Mouse (Mus musculus): ENCODE data around the gene Fam178b. TPM values are rescaled to one million over a fixed set of nuclear protein-coding genes. Genes with fewer than 3 reads are reported as not detected.

Gene Fam178b
- polyA plus RNA-seq, 1 experiment = 13.9 TPM

DNA sequence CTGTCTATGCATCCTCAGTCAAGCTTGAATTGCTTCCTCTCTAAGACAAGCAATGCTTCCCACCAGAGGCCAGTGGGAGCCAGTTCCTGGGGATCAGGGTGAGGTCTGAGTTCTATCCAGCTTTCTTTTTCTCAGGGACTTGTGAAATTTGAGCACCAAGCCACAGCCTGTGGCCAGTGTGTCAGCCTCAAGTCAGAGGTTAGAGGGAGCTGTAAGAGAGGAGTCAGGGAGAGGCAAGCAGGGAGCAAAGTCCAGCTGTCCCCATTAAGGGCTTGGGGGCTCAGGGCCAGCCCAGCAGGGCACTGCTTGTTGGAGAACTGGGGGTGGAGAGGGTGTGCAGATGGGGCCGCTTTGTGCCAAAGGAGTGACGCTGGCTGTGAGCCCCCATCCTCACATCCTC, 119.8 kb downstream of the Fam178b start:
- Histone ChIP-seq H3K4me3 (replicated peaks; ENCODE audit: extremely low read depth, low read depth, low read length) (no peak overlapping the region), H3K4me1 (ENCODE audit: control insufficient read depth, insufficient read depth, low read length) (peaks cover 13% of the 10 kb centered on the region)
- no peak for DNase-seq
- TF ChIP-seq POLR2A (IDR thresholded peaks at IDR 0.05; ENCODE audit: borderline replicate concordance, extremely low read depth, low read depth, low read length) = no peak
- TF ChIP-seq CTCF (IDR thresholded peaks at IDR 0.05; ENCODE audit: insufficient read depth, low read length) = no peak
- WGBS = 70% methylated on average over 2 of the region's 2 CpGs

- TF ChIP-seq POLR2A (IDR thresholded peaks at IDR 0.05; ENCODE audit: borderline replicate concordance, extremely low read depth, low read depth, low read length) (no peak), CTCF (IDR thresholded peaks at IDR 0.05; ENCODE audit: insufficient read depth, low read length) (no peak)
- WGBS = 74% methylated on average over 4 of the region's 4 CpGs
Observed at GRCm38 (mm10) chr1:36562388-36562787, 120.6 kb downstream of the Fam178b start.

GRCm38 (mm10) chr1:36560903-36561302, 122.1 kb downstream of the Fam178b start:
- WGBS = 47% methylated on average over 6 of the region's 6 CpGs
- no peak for DNase-seq
- TF ChIP-seq CTCF (IDR thresholded peaks at IDR 0.05; ENCODE audit: insufficient read depth, low read length) = no peak
- TF ChIP-seq POLR2A (IDR thresholded peaks at IDR 0.05; ENCODE audit: borderline replicate concordance, extremely low read depth, low read depth, low read length) = no peak
- H3K4me1 ChIP-seq (ENCODE audit: control insufficient read depth, insufficient read depth, low read length) = peaks cover 15% of the 10 kb centered on the region
- H3K4me3 ChIP-seq (replicated peaks; ENCODE audit: extremely low read depth, low read depth, low read length) = no peak overlapping the region

More at GRCm38 (mm10) chr1:36562388-36562787, 120.6 kb downstream of the Fam178b start:
- Histone ChIP-seq H3K4me1 (ENCODE audit: control insufficient read depth, insufficient read depth, low read length) (peaks cover 13% of the 10 kb centered on the region), H3K4me3 (replicated peaks; ENCODE audit: extremely low read depth, low read depth, low read length) (no peak overlapping the region)
- DNase-seq = no peak

GRCm38 (mm10) chr1:36559888-36560287, 123.1 kb downstream of the Fam178b start:
- no peak overlapping the region for H3K4me3 ChIP-seq (replicated peaks; ENCODE audit: extremely low read depth, low read depth, low read length)
- peaks cover 25% of the 10 kb centered on the region for H3K4me1 ChIP-seq (ENCODE audit: control insufficient read depth, insufficient read depth, low read length)
- TF ChIP-seq POLR2A (IDR thresholded peaks at IDR 0.05; ENCODE audit: borderline replicate concordance, extremely low read depth, low read depth, low read length) (no peak), CTCF (IDR thresholded peaks at IDR 0.05; ENCODE audit: insufficient read depth, low read length) (no peak)
- WGBS = 58% methylated on average over 5 of the region's 5 CpGs
- DNase-seq = no peak

GRCm38 (mm10) chr1:36559256-36559655, 123.7 kb downstream of the Fam178b start:
- WGBS = 29% methylated on average over 4 of the region's 4 CpGs

GRCm38 (mm10) chr1:36558031-36558993, 124.7 kb downstream of the Fam178b start, which contains the start of gene Sema4c:
Gene Sema4c (minus strand): TSS chr1:36558349.
- TF ChIP-seq CTCF (IDR thresholded peaks at IDR 0.05; ENCODE audit: insufficient read depth, low read length) (no peak), POLR2A (IDR thresholded peaks at IDR 0.05; ENCODE audit: borderline replicate concordance, extremely low read depth, low read depth, low read length) (peak; percentile 20; the same call in 1 of the 2 replicates)
- H3K4me3 ChIP-seq (replicated peaks; ENCODE audit: extremely low read depth, low read depth, low read length) = peak within 1 kb of the TSS; percentile 96
- peaks cover 29% of the 10 kb centered on the region for H3K4me1 ChIP-seq (ENCODE audit: control insufficient read depth, insufficient read depth, low read length)
- WGBS = 1% methylated on average over 68 of the region's 69 CpGs
- DNase-seq = peak; percentile 77

More at GRCm38 (mm10) chr1:36559256-36559655, 123.7 kb downstream of the Fam178b start:
- Histone ChIP-seq H3K4me1 (ENCODE audit: control insufficient read depth, insufficient read depth, low read length) (peaks cover 28% of the 10 kb centered on the region), H3K4me3 (replicated peaks; ENCODE audit: extremely low read depth, low read depth, low read length) (no peak overlapping the region)
- no peak for DNase-seq
- no peak for TF ChIP-seq CTCF (IDR thresholded peaks at IDR 0.05; ENCODE audit: insufficient read depth, low read length)
- TF ChIP-seq POLR2A (IDR thresholded peaks at IDR 0.05; ENCODE audit: borderline replicate concordance, extremely low read depth, low read depth, low read length) = no peak

DNA sequence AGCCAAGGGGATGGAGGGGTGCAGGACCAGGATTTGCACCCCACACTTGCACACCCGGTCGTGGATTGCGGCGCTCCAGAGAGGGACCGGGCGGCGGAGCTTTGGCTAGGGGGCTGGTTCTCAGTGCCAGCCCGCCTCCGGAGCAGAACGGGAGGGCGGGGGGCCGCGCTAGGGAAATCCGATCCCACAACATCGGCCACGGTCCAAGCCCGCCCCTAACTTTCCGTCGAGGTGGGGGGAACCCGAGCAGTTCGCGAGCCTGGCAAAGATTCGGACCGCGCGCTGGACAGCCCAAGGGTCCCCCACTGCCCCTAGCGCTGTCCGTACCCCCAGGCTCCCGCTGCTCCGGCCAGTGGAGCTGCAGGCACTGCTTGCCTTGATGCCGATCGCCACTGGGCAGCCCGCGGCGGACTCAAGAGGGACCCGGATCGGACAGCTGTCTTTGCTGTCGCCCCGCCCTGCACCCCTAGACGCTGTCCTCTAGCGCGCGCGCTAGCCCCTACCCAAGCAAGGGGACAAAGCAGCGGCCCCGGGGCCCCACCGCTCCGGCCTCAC, 125.4 kb downstream of the Fam178b start:
- WGBS = 0% methylated on average over 48 of the region's 48 CpGs
- peaks cover 29% of the 10 kb centered on the region for H3K4me1 ChIP-seq (ENCODE audit: control insufficient read depth, insufficient read depth, low read length)

GRCm38 (mm10) chr1:36556553-36557456, 126.2 kb downstream of the Fam178b start:
- peak overlapping the region; percentile 96 for H3K4me3 ChIP-seq (replicated peaks; ENCODE audit: extremely low read depth, low read depth, low read length)
- under 1% methylated on average over 52 of the region's 52 CpGs for WGBS
- peaks cover 29% of the 10 kb centered on the region for H3K4me1 ChIP-seq (ENCODE audit: control insufficient read depth, insufficient read depth, low read length)
- DNase-seq = peak; percentile 92
- TF ChIP-seq POLR2A (IDR thresholded peaks at IDR 0.05; ENCODE audit: borderline replicate concordance, extremely low read depth, low read depth, low read length) (peak; percentile 99), CTCF (IDR thresholded peaks at IDR 0.05; ENCODE audit: insufficient read depth, low read length) (peak; percentile 20; the same call in 1 of the 2 replicates)

More for the DNA sequence above, 125.4 kb downstream of the Fam178b start:
- peak; percentile 59; the same call in 1 of the 2 replicates for TF ChIP-seq POLR2A (IDR thresholded peaks at IDR 0.05; ENCODE audit: borderline replicate concordance, extremely low read depth, low read depth, low read length)
- no peak for TF ChIP-seq CTCF (IDR thresholded peaks at IDR 0.05; ENCODE audit: insufficient read depth, low read length)
- H3K4me3 ChIP-seq (replicated peaks; ENCODE audit: extremely low read depth, low read depth, low read length) = peak overlapping the region; percentile 96
- peak; percentile 79 for DNase-seq
